Mouse (Mus musculus) embryo, embryonic 10.5 days (tissue): ENCODE measurements at regions not wholly inside any gene's neighbourhood (a gene's known extent, or its start where the extent isn't known, plus 50 kb on each side); places are given as distances from the start of the nearest gene placed in this dataset.

ENCODE experiments used
- DNase-seq: peaks from one replicate; pipeline ENCODE4 v3.0.0-alpha.2; 2015; ENCODE audit warnings: low spot score

GRCm38 (mm10) chr6:50922235-50922634, 268.0 kb upstream of the Npvf start:
- no peak for DNase-seq

- peak; percentile 51 for DNase-seq
These were observed 270.3 kb upstream of the Npvf start for GRCm38 (mm10) chr6:50924571-50924970.

- peak; percentile 44 for DNase-seq
These were observed 270.8 kb upstream of the Npvf start for GRCm38 (mm10) chr6:50924998-50925397.

GRCm38 (mm10) chr6:50926313-50926712, 272.1 kb upstream of the Npvf start:
- DNase-seq = no peak

- no peak for DNase-seq
These were observed 275.3 kb upstream of the Npvf start for GRCm38 (mm10) chr6:50929503-50929902.

- DNase-seq = no peak
These were observed 279.3 kb upstream of the Npvf start for GRCm38 (mm10) chr6:50933510-50933909.

GRCm38 (mm10) chr6:50934245-50934644, 280.0 kb upstream of the Npvf start:
- no peak for DNase-seq

- no peak for DNase-seq
These were observed 282.1 kb upstream of the Npvf start for GRCm38 (mm10) chr6:50936306-50936705.

GRCm38 (mm10) chr6:50937094-50937493, 282.9 kb upstream of the Npvf start:
- DNase-seq = peak; percentile 87

- DNase-seq = peak; percentile 74
These were observed 284.6 kb upstream of the Npvf start for GRCm38 (mm10) chr6:50938879-50939278.

GRCm38 (mm10) chr6:50939440-50939839, 285.2 kb upstream of the Npvf start:
- DNase-seq = peak; percentile 60

GRCm38 (mm10) chr6:50940118-50940517, 285.9 kb upstream of the Npvf start:
- DNase-seq = peak; percentile 61

GRCm38 (mm10) chr6:50940641-50941398, 286.6 kb upstream of the Npvf start:
- no peak for DNase-seq

GRCm38 (mm10) chr6:50942696-50943095, 288.5 kb upstream of the Npvf start:
- no peak for DNase-seq

- DNase-seq = no peak
These were observed 293.8 kb upstream of the Npvf start for GRCm38 (mm10) chr6:50948061-50948460.

- DNase-seq = no peak
These were observed 295.1 kb upstream of the Npvf start for GRCm38 (mm10) chr6:50949361-50949760.

- DNase-seq = peak; percentile 53
These were observed 295.8 kb upstream of the Npvf start for GRCm38 (mm10) chr6:50949883-50950583.

- DNase-seq = no peak
These were observed 303.2 kb upstream of the Npvf start for GRCm38 (mm10) chr6:50957328-50957900.

GRCm38 (mm10) chr6:50960341-50960740, 306.1 kb upstream of the Npvf start:
- no peak for DNase-seq

- no peak for DNase-seq
These were observed 307.4 kb upstream of the Npvf start for GRCm38 (mm10) chr6:50961592-50961991.

GRCm38 (mm10) chr6:50968546-50968945, 314.3 kb upstream of the Npvf start:
- DNase-seq = no peak

GRCm38 (mm10) chr6:50969341-50969740, 315.1 kb upstream of the Npvf start:
- DNase-seq = no peak

- DNase-seq = no peak
These were observed 315.8 kb upstream of the Npvf start for GRCm38 (mm10) chr6:50969997-50970396.
